Mouse (Mus musculus) hindbrain, embryonic 13.5 days (tissue): ENCODE data around the gene Map4. TPM values are rescaled to one million over a fixed set of nuclear protein-coding genes. Genes with fewer than 3 reads are reported as not detected.

Source experiments
- ATAC-seq: fragments of 200-750 bp; cut with Nextera tagmentation; 2 replicates; pipeline ENCODE4 v1.8.0; 2017; ENCODE audit warnings: moderate TSS enrichment; ENCODE audit not compliant: low FRiP score
- H3K27ac ChIP-seq: fragments of 300-500 bp; sonication (generic); 2 replicates; pipeline ENCODE4 v1.5.1; 2015; ENCODE audit warnings: inconsistent platforms, mild to moderate bottlenecking, moderate library complexity
- H3K27me3 ChIP-seq: fragments of 300-500 bp; sonication (generic); 2 replicates; pipeline ENCODE4 v1.6.1; 2015; ENCODE audit warnings: mild to moderate bottlenecking, inconsistent platforms
- H3K36me3 ChIP-seq: fragments of 300-500 bp; sonication (generic); 2 replicates; pipeline ENCODE4 v1.6.1; 2015; ENCODE audit warnings: mild to moderate bottlenecking, inconsistent platforms
- H3K4me1 ChIP-seq: fragments of 300-500 bp; sonication (generic); replicated peaks from 2 replicates; pipeline ENCODE4 v1.6.1; 2015; ENCODE audit warnings: inconsistent platforms
- H3K4me2 ChIP-seq: fragments of 300-500 bp; sonication (generic); 2 replicates; pipeline ENCODE4 v1.6.1; 2015; ENCODE audit warnings: inconsistent platforms, mild to moderate bottlenecking, moderate library complexity
- H3K4me3 ChIP-seq: fragments of 300-500 bp; sonication (generic); 2 replicates; pipeline ENCODE4 v1.5.1; 2015; ENCODE audit warnings: mild to moderate bottlenecking, inconsistent platforms
- H3K9ac ChIP-seq: fragments of 300-500 bp; sonication (generic); 2 replicates; pipeline ENCODE4 v1.6.1; 2015; ENCODE audit warnings: mild to moderate bottlenecking, inconsistent platforms
- H3K9me3 ChIP-seq: fragments of 300-500 bp; sonication (generic); 2 replicates; pipeline ENCODE4 v1.6.1; 2016; ENCODE audit warnings: inconsistent platforms
- WGBS: fragments of 180-500 bp; shearing (Covaris S2); methylation state at CpG from one replicate; pipeline ENCODE4 v1.1.7; 2015; 5-methylcytosine and 5-hydroxymethylcytosine counted together
- polyA plus RNA-seq: library from polyadenylated mRNA; unstranded; fragments of >200 nt; fragmentation: Nextera tagmentation; extraction: Ambion mirVana; gene quantifications from 2 replicates; pipeline ENCODE4 v1.2.1, GENCODE M21; 2015

The Map4 gene
- polyA plus RNA-seq, 1 experiment from 2014 or later, result 156 TPM

DNA sequence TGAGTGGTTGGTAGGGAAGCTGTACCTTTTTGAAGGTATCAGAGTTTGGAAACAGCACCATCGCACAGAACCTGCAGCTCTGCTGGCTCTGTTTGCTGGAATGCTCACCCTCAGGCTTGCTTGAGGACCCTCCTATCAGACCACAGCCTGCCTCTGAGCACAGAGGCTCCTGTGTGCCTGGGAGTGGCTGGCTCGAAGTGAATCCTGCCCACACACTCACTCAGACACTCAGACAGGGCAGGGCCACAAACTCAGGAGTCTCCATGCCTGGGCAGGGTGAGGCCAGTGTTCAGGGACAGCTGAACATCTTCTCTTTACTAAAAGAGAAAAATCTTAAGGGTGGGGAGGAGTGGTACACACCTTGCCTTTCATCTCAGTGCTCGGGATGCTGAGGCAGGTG is 30.7 kb upstream of the Map4 start:
- Histone ChIP-seq H3K4me2 (no peak overlapping the region), H3K27me3 (no peaks in the 10 kb centered on the region), H3K36me3 (0 out of 2 replicates have a peak, but pooled peaks cover 5% of the 10 kb centered on the region), H3K4me3 (no peak overlapping the region), H3K4me1 (no peaks in the 10 kb centered on the region), H3K27ac (no peak overlapping the region), H3K9ac (no peak overlapping the region), H3K9me3 (no peaks in the 10 kb centered on the region)
- ATAC-seq, result no peak
- whole genome bisulfite sequencing, result 92% methylated on average over 3 of the region's 3 CpGs

DNA sequence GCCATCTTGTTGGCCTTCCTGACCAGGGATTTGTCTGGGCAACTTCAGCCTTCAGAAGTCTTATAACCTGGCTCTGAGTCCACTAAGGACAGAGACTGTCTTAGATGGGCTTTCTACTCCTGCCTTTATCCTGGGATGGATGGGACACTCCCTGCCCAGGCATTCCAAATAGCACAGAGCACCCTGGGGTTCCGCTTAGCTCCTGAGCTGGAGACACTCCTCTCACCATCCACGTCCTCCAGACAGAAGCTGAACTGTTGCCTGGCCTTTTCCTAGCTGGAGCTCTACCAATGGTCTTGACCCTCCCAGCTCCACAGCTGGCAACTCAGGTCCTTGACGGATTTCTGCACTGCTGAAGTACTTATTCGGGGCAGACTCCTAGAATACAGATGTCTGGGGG is 29.0 kb upstream of the Map4 start:
- no peak overlapping the region for H3K4me2 ChIP-seq
- no peaks in the 10 kb centered on the region for H3K9me3 ChIP-seq
- no peak overlapping the region for H3K9ac ChIP-seq
- peaks cover under 1% of the 10 kb centered on the region; the same call in 1 of the 2 replicates for H3K4me1 ChIP-seq
- 65% methylated on average over 4 of the region's 4 CpGs for WGBS
- no peak overlapping the region for H3K27ac ChIP-seq
- H3K4me3 ChIP-seq, result no peak overlapping the region
- H3K36me3 ChIP-seq, result no peaks in the 10 kb centered on the region
- no peaks in the 10 kb centered on the region for H3K27me3 ChIP-seq
- ATAC-seq, result no peak

DNA sequence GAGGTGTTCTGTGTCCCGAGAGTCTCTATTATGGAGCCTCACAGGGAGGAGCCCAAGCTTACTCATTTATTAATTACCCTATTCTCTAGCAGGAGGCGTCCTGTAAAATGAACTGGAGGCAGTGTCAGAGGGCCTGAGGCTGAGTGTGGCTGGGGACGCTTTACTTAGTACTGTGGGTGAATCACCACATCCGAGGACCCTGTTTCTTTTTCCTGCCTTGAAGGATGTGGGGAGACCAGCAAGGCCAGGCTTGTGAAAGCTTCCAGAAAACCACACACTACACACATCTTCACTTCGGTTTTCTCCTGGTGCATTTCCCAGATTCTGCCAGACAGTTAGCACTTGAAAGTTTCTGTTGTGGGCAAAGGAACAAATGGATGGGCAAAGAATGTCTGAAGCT is 28.5 kb upstream of the Map4 start:
- Histone ChIP-seq H3K27me3 (no peaks in the 10 kb centered on the region), H3K36me3 (no peaks in the 10 kb centered on the region), H3K4me3 (no peak overlapping the region), H3K9ac (no peak overlapping the region), H3K4me2 (no peak overlapping the region), H3K27ac (no peak overlapping the region), H3K9me3 (no peaks in the 10 kb centered on the region), H3K4me1 (peaks cover 4% of the 10 kb centered on the region; the same call in 1 of the 2 replicates)
- ATAC-seq, result no peak
- WGBS, result 61% methylated on average over 5 of the region's 5 CpGs

DNA sequence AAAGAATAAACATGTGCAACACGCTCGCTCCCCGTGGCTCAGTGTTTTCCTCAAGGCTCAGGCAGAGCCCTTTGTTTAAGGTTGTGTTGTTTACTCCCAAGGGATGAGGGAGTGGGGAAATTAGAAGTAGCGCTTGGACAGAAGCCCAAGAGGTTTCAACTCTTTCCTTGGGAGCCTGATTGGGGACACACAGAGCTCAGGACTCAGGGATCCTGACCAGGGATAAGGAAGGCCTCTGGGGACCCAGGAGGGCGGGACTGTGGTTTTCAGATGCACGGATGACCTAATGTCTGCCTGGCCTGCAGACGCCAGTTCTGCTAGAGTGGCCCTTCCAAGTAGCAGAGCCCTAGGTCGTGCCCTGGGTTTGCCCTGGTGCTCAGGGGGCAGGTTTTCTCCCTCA is 24.0 kb upstream of the Map4 start:
- whole genome bisulfite sequencing, result 63% methylated on average over 8 of the region's 8 CpGs
- Histone ChIP-seq H3K27ac (no peak overlapping the region), H3K9ac (no peak overlapping the region), H3K9me3 (no peaks in the 10 kb centered on the region), H3K36me3 (no peaks in the 10 kb centered on the region), H3K4me3 (no peak overlapping the region), H3K27me3 (no peaks in the 10 kb centered on the region), H3K4me1 (peaks cover 4% of the 10 kb centered on the region; the same call in 1 of the 2 replicates), H3K4me2 (no peak overlapping the region)
- ATAC-seq, result no peak

DNA sequence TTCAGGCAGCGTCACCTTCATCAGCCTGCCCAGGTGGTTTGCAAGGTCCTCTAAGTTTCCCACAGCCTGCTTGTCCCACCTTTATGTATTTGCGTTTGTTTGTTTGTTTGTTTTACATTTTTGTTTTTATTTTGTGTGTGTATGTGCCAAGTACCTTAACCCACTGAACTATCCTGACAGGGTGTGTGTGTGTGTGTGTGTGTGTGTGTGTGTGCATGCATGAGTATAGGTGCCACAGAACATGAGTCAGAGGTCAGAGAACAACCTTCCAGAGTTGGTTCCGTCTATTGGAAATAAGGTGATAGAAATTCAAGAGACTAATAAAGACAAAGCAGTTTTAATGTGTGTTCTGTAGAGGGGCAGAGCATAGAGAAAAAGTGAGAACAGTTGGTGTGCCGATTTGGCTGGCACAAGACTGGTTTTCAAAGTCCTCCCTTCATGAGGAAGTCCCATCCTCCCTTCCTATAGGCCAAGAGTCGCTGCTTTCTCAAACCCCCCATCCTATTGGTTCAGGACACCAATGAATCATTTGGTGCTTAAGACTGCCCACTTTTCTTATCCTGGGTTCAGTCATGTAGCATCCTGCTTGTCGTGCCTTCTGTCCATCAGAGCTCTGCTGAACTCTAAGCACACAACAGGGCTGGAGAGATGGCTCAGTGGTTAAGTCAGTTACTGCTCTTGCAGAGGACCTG is 23.3 kb upstream of the Map4 start:
- no peak overlapping the region for H3K27ac ChIP-seq
- ATAC-seq, result no peak
- no peak overlapping the region for H3K4me2 ChIP-seq
- no peak overlapping the region for H3K4me3 ChIP-seq
- peaks cover 4% of the 10 kb centered on the region; the same call in 1 of the 2 replicates for H3K4me1 ChIP-seq
- no peak overlapping the region for H3K9ac ChIP-seq
- WGBS, result 81% methylated on average over 6 of the region's 6 CpGs
- no peaks in the 10 kb centered on the region for H3K36me3 ChIP-seq
- H3K9me3 ChIP-seq, result no peaks in the 10 kb centered on the region
- no peaks in the 10 kb centered on the region for H3K27me3 ChIP-seq

DNA sequence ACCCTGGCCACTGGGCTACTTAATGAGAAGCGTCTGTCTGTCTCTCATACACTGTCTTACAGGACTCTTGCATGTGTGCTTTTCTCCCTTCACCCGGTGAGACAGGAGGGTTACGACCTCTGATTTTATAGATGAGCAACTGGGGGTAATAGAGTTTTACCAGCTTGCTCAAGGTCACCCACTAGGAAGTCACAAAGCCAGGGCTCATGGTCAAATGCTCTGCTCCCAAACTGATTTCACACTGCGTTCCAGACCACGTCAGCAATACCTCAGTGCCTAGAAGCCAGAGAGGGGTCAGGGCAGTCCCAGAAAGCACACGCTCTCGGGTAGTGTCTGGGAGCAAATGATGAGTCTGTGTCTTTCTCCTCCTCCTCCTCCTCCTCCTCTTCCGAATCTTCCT is 22.2 kb upstream of the Map4 start:
- Histone ChIP-seq H3K27ac (no peak overlapping the region), H3K4me1 (peaks cover 4% of the 10 kb centered on the region; the same call in 1 of the 2 replicates), H3K4me3 (no peak overlapping the region), H3K27me3 (no peaks in the 10 kb centered on the region), H3K9ac (no peak overlapping the region), H3K36me3 (no peaks in the 10 kb centered on the region), H3K9me3 (no peaks in the 10 kb centered on the region), H3K4me2 (no peak overlapping the region)
- WGBS, result 72% methylated on average over 8 of the region's 8 CpGs
- ATAC-seq, result no peak

DNA sequence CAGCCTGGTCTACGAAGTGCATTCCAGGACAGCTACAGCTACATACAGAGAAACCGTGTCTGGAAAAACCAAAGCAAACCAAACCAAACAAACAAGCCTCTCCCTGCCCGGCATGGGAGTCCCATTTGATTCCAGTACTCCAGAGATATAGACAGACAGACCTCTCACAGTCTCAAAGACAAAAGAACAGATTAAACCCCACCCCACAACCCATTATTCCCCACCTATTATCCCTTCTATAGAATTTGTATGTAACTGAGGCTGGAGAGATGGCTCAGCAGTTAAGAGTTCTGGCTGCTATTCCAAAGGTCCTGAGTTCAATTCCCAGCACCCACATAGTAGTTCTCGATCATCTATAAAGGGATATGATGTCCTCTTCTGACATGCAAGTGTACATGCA is 21.3 kb upstream of the Map4 start:
- no peak for ATAC-seq
- peaks cover 4% of the 10 kb centered on the region; the same call in 1 of the 2 replicates for H3K4me1 ChIP-seq
- WGBS, result 91% methylated on average over 4 of the region's 4 CpGs
- no peak overlapping the region for H3K27ac ChIP-seq
- H3K27me3 ChIP-seq, result no peaks in the 10 kb centered on the region
- no peak overlapping the region for H3K4me2 ChIP-seq
- H3K9me3 ChIP-seq, result no peaks in the 10 kb centered on the region
- H3K9ac ChIP-seq, result no peak overlapping the region
- H3K36me3 ChIP-seq, result no peaks in the 10 kb centered on the region
- no peak overlapping the region for H3K4me3 ChIP-seq

DNA sequence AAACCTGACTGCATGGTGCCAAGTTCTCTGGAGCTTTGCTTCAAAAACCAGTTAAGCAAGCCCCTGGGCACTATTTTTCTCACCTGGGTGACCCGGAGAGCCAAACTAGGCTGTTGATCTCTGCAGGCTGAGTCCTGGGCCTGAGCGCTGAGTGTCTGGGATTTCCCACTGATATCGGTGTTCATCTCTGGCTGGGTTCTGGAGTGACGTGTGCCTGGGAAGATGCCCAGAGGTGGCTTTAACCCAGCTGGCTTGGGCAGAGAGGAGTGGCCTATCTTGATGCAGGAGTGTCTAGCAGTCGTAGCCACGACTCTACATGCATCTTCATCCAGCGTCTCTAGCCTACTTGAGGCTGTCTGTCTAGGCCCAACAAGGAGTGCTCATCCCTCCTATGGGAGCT is 19.5 kb upstream of the Map4 start:
- no peak overlapping the region for H3K4me2 ChIP-seq
- H3K4me1 ChIP-seq, result peaks cover 4% of the 10 kb centered on the region; the same call in 1 of the 2 replicates
- H3K27me3 ChIP-seq, result no peaks in the 10 kb centered on the region
- WGBS, result 93% methylated on average over 7 of the region's 7 CpGs
- no peak overlapping the region for H3K27ac ChIP-seq
- H3K9ac ChIP-seq, result no peak overlapping the region
- no peaks in the 10 kb centered on the region for H3K36me3 ChIP-seq
- H3K4me3 ChIP-seq, result no peak overlapping the region
- no peaks in the 10 kb centered on the region for H3K9me3 ChIP-seq
- no peak for ATAC-seq

DNA sequence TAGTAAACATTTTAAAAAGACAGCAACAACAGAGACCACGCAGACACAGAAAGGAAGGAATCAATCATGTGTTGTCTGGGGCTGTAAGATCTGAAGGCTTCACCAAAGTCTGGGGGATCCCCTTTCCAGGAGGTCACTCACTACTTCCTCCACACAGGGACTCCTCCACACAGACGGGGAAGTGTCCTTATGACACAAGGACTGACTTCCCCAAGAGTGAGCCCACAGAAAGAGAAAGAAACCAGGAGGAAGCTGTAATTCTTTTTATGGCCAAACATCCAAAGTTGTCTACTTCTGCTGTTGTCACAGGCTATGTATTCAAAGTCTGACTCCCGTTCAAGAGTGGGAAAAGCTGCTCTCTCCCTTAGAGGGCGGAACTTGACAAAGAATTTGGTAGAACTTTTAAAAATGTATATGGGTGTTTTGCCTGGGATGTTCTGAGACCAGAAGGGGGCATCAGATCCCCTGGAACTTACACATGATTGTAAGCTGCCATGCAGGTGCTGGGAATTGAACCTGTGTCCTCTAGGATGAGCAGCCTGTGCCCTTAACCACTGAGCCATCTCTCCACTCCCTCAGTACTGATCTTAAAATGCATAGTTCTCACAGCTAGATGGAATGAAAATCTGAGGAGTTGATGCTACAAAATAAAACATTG is 16.9 kb upstream of the Map4 start:
- Histone ChIP-seq H3K27ac (no peak overlapping the region), H3K4me1 (no peaks in the 10 kb centered on the region), H3K36me3 (no peaks in the 10 kb centered on the region), H3K9me3 (no peaks in the 10 kb centered on the region), H3K4me2 (no peak overlapping the region), H3K4me3 (no peak overlapping the region), H3K27me3 (no peaks in the 10 kb centered on the region), H3K9ac (no peak overlapping the region)
- no peak for ATAC-seq
- WGBS, result 68% methylated on average over 4 of the region's 4 CpGs

DNA sequence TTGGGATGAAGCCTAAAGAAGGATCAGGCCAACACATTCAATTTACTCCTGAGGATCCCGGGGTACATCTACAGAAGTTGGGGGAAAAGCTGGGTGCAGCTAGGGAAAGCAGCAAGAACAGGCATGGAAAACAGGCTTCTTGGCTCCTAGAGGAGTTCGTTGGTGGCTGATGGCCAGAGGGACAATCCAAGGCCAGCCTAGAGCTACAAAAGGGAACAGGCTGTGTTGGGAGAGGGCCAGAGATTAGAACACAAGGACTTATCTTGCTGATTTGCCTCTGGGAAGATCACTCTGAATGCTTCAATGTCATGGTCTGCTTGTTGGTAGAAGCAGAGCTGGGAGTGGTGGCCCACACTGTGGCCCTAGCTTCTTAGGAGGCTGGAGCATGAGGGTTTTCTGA is 13.3 kb upstream of the Map4 start:
- no peak overlapping the region for H3K9ac ChIP-seq
- no peak overlapping the region for H3K27ac ChIP-seq
- no peaks in the 10 kb centered on the region for H3K36me3 ChIP-seq
- 84% methylated on average over 2 of the region's 2 CpGs for WGBS
- no peak overlapping the region for H3K4me2 ChIP-seq
- ATAC-seq, result no peak
- no peaks in the 10 kb centered on the region for H3K9me3 ChIP-seq
- H3K4me3 ChIP-seq, result no peak overlapping the region
- no peaks in the 10 kb centered on the region for H3K4me1 ChIP-seq
- no peaks in the 10 kb centered on the region for H3K27me3 ChIP-seq

DNA sequence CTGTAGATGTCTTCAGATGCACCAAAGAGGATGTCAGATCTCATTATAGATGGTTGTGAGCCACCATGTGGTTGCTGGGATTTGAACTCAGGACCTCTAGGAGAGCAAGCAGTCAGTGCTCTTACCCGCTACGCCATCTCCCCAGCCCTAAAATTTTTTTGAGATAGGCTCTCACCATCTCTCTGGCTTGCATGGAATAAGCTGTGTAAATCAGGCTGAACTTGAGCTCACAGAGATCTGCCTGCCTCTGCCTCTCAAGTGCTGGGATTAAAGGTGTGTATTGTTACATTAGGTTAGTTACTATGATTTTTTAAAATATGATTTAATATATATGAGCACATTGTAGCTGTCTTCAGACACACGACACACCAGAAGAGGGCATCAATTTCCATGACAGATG is 2.1 kb upstream of the Map4 start:
- 95% methylated on average over 3 of the region's 3 CpGs for WGBS
- Histone ChIP-seq H3K4me2 (no peak overlapping the region), H3K4me3 (no peak overlapping the region), H3K27ac (no peak overlapping the region), H3K36me3 (no peaks in the 10 kb centered on the region), H3K9me3 (no peaks in the 10 kb centered on the region), H3K9ac (no peak overlapping the region), H3K27me3 (no peaks in the 10 kb centered on the region), H3K4me1 (peaks cover 16% of the 10 kb centered on the region)
- ATAC-seq, result no peak

DNA sequence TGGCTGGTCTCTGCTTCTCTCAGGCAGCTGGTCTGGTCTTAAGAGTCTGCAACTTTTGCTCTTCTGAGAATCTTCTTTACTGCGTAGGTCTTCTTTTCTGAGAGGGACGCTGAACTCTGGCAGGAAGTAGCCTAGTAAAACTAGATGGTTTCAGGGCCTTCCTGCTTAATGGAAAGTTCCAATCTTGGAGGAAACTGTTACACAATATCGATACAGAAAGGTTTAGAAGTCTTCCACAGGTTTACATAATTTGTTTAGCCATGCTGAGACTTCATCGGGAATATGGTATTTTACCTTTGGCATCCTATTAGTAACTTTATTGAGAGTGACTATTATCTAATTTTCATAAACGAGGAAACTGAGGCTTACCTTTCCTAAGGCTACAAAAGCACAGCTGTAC is 1.2 kb upstream of the Map4 start:
- H3K27ac ChIP-seq, result no peak overlapping the region
- H3K9me3 ChIP-seq, result no peaks in the 10 kb centered on the region
- no peak overlapping the region for H3K4me2 ChIP-seq
- H3K4me3 ChIP-seq, result no peak overlapping the region
- WGBS, result 95% methylated on average over 5 of the region's 5 CpGs
- no peak overlapping the region for H3K9ac ChIP-seq
- H3K36me3 ChIP-seq, result no peaks in the 10 kb centered on the region
- H3K4me1 ChIP-seq, result peaks cover 16% of the 10 kb centered on the region
- H3K27me3 ChIP-seq, result no peaks in the 10 kb centered on the region
- ATAC-seq, result no peak

DNA sequence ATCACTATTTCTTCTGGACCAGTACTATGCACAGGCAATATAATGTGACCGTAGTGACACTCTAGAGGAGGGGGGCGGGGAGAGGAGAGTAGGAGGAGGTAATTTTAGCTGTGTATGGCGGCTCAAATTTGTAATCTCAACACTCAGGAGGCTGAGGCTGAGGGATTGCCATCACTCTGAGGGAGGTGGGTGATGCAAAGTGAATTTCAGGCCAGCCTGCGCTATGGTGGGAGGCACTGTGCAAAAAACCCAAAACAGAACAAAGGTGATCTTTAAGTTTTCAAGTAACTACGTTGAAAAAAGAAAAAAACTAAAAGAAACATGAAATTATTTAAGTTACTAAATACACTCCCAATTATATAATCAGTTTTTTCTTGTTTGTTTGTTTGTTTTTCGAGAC is 508 bp upstream of the Map4 start:
- peak overlapping the region; percentile 84 for H3K4me2 ChIP-seq
- no peaks in the 10 kb centered on the region for H3K36me3 ChIP-seq
- H3K9ac ChIP-seq, result peak overlapping the region; percentile 93; the same call in 1 of the 2 replicates
- H3K9me3 ChIP-seq, result no peaks in the 10 kb centered on the region
- no peaks in the 10 kb centered on the region for H3K27me3 ChIP-seq
- WGBS, result 70% methylated on average over 6 of the region's 6 CpGs
- no peak for ATAC-seq
- peak overlapping the region; percentile 94 for H3K27ac ChIP-seq
- H3K4me1 ChIP-seq, result peaks cover 16% of the 10 kb centered on the region
- H3K4me3 ChIP-seq, result peak overlapping the region; percentile 85
